Mouse (Mus musculus) megakaryocyte, embryonic 14.5 days (primary cell): ENCODE measurements around the gene Serac1.

Experiments used
- FLI1 ChIP-seq: IDR thresholded peaks from 2 replicates; pipeline ENCODE4 v1.6.1; 2012; ENCODE audit warnings: low read length, inconsistent platforms, mixed read lengths
- GATA1 ChIP-seq: IDR thresholded peaks from 3 replicates; pipeline ENCODE4 v1.6.1; 2012; ENCODE audit warnings: mixed read lengths, low read length, inconsistent platforms, borderline replicate concordance

GRCm38 (mm10) chr17:5992866-5993580 lies 86.5 kb downstream of the Serac1 start:
- TF ChIP-seq GATA1 = no peak
- no peak for TF ChIP-seq FLI1
